In the genomic region with DNA sequence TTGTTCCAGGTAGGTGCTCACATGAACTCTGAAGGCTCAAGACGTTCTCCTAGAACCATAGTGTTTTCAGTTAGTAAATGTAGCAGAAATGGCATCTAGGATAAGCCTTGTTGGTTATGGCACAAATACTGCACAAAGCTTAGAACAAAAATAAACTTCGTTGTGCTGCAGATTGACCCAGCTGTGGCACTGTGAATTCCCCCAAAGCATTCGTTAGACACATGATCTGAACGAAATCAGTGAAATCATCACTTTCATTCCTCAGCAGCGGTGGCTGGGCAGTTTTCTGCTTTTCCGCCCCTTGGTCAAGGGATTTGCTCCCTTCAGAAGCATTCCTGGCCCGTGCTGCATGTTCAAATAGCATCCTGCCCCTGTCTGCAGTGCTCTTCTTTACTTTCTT, we compare ENCODE assay signal across 32 mouse cellular contexts.
"Had no signal": no experiment of that assay in that cellular context is flagged by ENCODE, and none has a peak within 500 bp of the region (broad histone marks: within the 10 kb centered on the region; RNA-seq: fewer than 3 reads in every experiment).

No protein-coding gene starts in this region.

- H3K9ac ChIP-seq: limb, embryonic 12.5 days; limb, embryonic 13.5 days; limb, embryonic 15.5 days; liver, embryonic 12.5 days; liver, embryonic 13.5 days; liver, embryonic 14.5 days; liver, embryonic 15.5 days; liver, postnatal 0 days; lung, embryonic 14.5 days; lung, embryonic 15.5 days; midbrain, embryonic 12.5 days; midbrain, embryonic 13.5 days; midbrain, embryonic 15.5 days; neural tube, embryonic 12.5 days had no signal

- ATAC-seq: liver, embryonic 12.5 days; liver, postnatal 0 days; lung, postnatal 0 days; midbrain, embryonic 13.5 days; midbrain, embryonic 15.5 days; midbrain, embryonic 16.5 days had no signal

- H3K27ac ChIP-seq: limb, embryonic 10.5 days; limb, embryonic 12.5 days; limb, embryonic 13.5 days; limb, embryonic 15.5 days; liver, embryonic 12.5 days; liver, embryonic 13.5 days; liver, embryonic 14.5 days; liver, embryonic 15.5 days; lung, embryonic 15.5 days; macrophage; midbrain, embryonic 10.5 days; midbrain, embryonic 12.5 days; midbrain, embryonic 13.5 days; midbrain, embryonic 15.5 days; neural tube, embryonic 12.5 days had no signal

- H3K4me1 ChIP-seq: limb, embryonic 10.5 days; limb, embryonic 12.5 days; limb, embryonic 13.5 days; limb, embryonic 15.5 days; liver, embryonic 12.5 days; liver, embryonic 13.5 days; liver, embryonic 15.5 days; lung, embryonic 15.5 days; midbrain, embryonic 10.5 days; midbrain, embryonic 12.5 days; midbrain, embryonic 13.5 days; midbrain, embryonic 15.5 days; neural tube, embryonic 12.5 days had no signal

- DNase-seq: left cerebral cortex, postnatal 4 days; liver; liver, embryonic 13.5 days; liver, postnatal 0 days; lung, adult 18-20 months; lung, adult 2 months; lung, embryonic 14.5 days; lung, postnatal 10 days; lung, postnatal 14 days; lung, postnatal 36 days; lung, postnatal 4 days; midbrain, embryonic 14.5 days had no signal

- H3K4me2 ChIP-seq: limb, embryonic 12.5 days; limb, embryonic 13.5 days; limb, embryonic 15.5 days; liver, embryonic 11.5 days; liver, embryonic 12.5 days; liver, embryonic 13.5 days; liver, embryonic 15.5 days; lung, embryonic 14.5 days; lung, embryonic 15.5 days; midbrain, embryonic 11.5 days; midbrain, embryonic 12.5 days; midbrain, embryonic 13.5 days; midbrain, embryonic 15.5 days; neural tube, embryonic 12.5 days had no signal

- H3K27me3 ChIP-seq: limb, embryonic 12.5 days; limb, embryonic 13.5 days; limb, embryonic 15.5 days; liver, embryonic 12.5 days; liver, embryonic 13.5 days; liver, embryonic 15.5 days; lung, embryonic 15.5 days; megakaryocyte, embryonic 14.5 days; midbrain, embryonic 12.5 days; midbrain, embryonic 13.5 days; midbrain, embryonic 15.5 days; neural tube, embryonic 12.5 days had no signal

- H3K4me3 ChIP-seq: limb, embryonic 10.5 days; limb, embryonic 12.5 days; limb, embryonic 13.5 days; limb, embryonic 15.5 days; liver, embryonic 12.5 days; liver, embryonic 13.5 days; liver, embryonic 15.5 days; lung, embryonic 15.5 days; megakaryocyte, embryonic 14.5 days; midbrain, embryonic 10.5 days; midbrain, embryonic 12.5 days; midbrain, embryonic 13.5 days; midbrain, embryonic 15.5 days; myocyte; neural tube, embryonic 12.5 days had no signal

- H3K9me3 ChIP-seq: limb, embryonic 10.5 days; limb, embryonic 12.5 days; limb, embryonic 13.5 days; limb, embryonic 15.5 days; liver, embryonic 12.5 days; liver, embryonic 13.5 days; liver, embryonic 15.5 days; lung, embryonic 15.5 days; megakaryocyte, embryonic 14.5 days; midbrain, embryonic 10.5 days; midbrain, embryonic 12.5 days; midbrain, embryonic 13.5 days; midbrain, embryonic 15.5 days; neural tube, embryonic 12.5 days had no signal
